Mouse (Mus musculus): Measurements from ENCODE around the gene Angpt4. TPM values are rescaled to one million over a fixed set of nuclear protein-coding genes. Genes with fewer than 3 reads are reported as not detected.

Gene Angpt4
- polyA plus RNA-seq, 1 experiment, result 0.57 TPM

- Histone ChIP-seq H3K27ac (ENCODE audit: insufficient read depth, low read length) (no peak overlapping the region), H3K4me1 (ENCODE audit: control insufficient read depth, insufficient read depth, insufficient read length) (peaks cover 3% of the 10 kb centered on the region; the same call in 1 of the 2 replicates), H3K36me3 (ENCODE audit: control insufficient read depth, insufficient read depth, low read length) (no peaks in the 10 kb centered on the region), H3K27me3 (ENCODE audit: control insufficient read depth, insufficient read depth, low read length) (no peaks in the 10 kb centered on the region), H3K4me3 (ENCODE audit: extremely low read depth, insufficient read depth, insufficient read length) (no peak overlapping the region)
- TF ChIP-seq POLR2A (IDR thresholded peaks at IDR 0.05; ENCODE audit: low read depth, low read length) (no peak), CTCF (IDR thresholded peaks at IDR 0.05; ENCODE audit: extremely low read depth, insufficient read depth, insufficient read length, insufficient replicate concordance) (peak; percentile 42; the same call in 1 of the 2 replicates)
- WGBS, result 78% methylated on average over 2 of the region's 2 CpGs
- DNase-seq (ENCODE audit: low read depth in 1 of 2, low spot score in 2 of 2), result no peak
These were observed 30.3 kb downstream of the Angpt4 start for GRCm38 (mm10) chr2:151941269-151941668.

- no peaks in the 10 kb centered on the region for H3K36me3 ChIP-seq (ENCODE audit: control insufficient read depth, insufficient read depth, low read length)
- no peaks in the 10 kb centered on the region for H3K27me3 ChIP-seq (ENCODE audit: control insufficient read depth, insufficient read depth, low read length)
- 12% methylated on average over 2 of the region's 2 CpGs for WGBS
- peaks cover 3% of the 10 kb centered on the region; the same call in 1 of the 2 replicates for H3K4me1 ChIP-seq (ENCODE audit: control insufficient read depth, insufficient read depth, insufficient read length)
- H3K27ac ChIP-seq (ENCODE audit: insufficient read depth, low read length), result no peak overlapping the region; the same call in 1 of the 2 replicates
- H3K4me3 ChIP-seq (ENCODE audit: extremely low read depth, insufficient read depth, insufficient read length), result no peak overlapping the region
- TF ChIP-seq CTCF (IDR thresholded peaks at IDR 0.05; ENCODE audit: extremely low read depth, insufficient read depth, insufficient read length, insufficient replicate concordance), result no peak
- TF ChIP-seq POLR2A (IDR thresholded peaks at IDR 0.05; ENCODE audit: low read depth, low read length), result no peak
- no peak for DNase-seq (ENCODE audit: low read depth in 1 of 2, low spot score in 2 of 2)
These were observed 33.1 kb downstream of the Angpt4 start for GRCm38 (mm10) chr2:151944106-151944505.

DNA sequence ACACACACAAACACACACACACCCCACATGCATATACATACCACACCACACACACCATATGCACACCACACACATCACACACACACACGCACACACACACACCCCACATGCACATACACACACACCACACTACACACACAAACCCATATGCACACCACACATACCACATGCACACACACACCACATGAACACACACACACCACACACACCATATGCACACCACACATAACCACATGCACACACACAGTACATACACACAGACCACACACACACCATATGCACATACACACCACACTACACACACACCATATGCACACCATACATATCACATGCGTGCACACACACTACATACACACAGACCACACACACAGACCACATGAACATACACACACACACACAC lies 36.6 kb downstream of the Angpt4 start:
- no peak for TF ChIP-seq CTCF (IDR thresholded peaks at IDR 0.05; ENCODE audit: extremely low read depth, insufficient read depth, insufficient read length, insufficient replicate concordance)
- TF ChIP-seq POLR2A (IDR thresholded peaks at IDR 0.05; ENCODE audit: low read depth, low read length), result no peak
- 89% methylated on average over 2 of the region's 2 CpGs for WGBS
- Histone ChIP-seq H3K27ac (ENCODE audit: insufficient read depth, low read length) (no peak overlapping the region), H3K27me3 (ENCODE audit: control insufficient read depth, insufficient read depth, low read length) (no peaks in the 10 kb centered on the region), H3K4me3 (ENCODE audit: extremely low read depth, insufficient read depth, insufficient read length) (no peak overlapping the region), H3K36me3 (ENCODE audit: control insufficient read depth, insufficient read depth, low read length) (no peaks in the 10 kb centered on the region), H3K4me1 (ENCODE audit: control insufficient read depth, insufficient read depth, insufficient read length) (peaks cover 3% of the 10 kb centered on the region; the same call in 1 of the 2 replicates)
- no peak for DNase-seq (ENCODE audit: low read depth in 1 of 2, low spot score in 2 of 2)

GRCm38 (mm10) chr2:151948311-151948710 lies 37.3 kb downstream of the Angpt4 start:
- TF ChIP-seq POLR2A (IDR thresholded peaks at IDR 0.05; ENCODE audit: low read depth, low read length), result no peak
- no peak for TF ChIP-seq CTCF (IDR thresholded peaks at IDR 0.05; ENCODE audit: extremely low read depth, insufficient read depth, insufficient read length, insufficient replicate concordance)
- peaks cover 3% of the 10 kb centered on the region; the same call in 1 of the 2 replicates for H3K4me1 ChIP-seq (ENCODE audit: control insufficient read depth, insufficient read depth, insufficient read length)
- H3K27me3 ChIP-seq (ENCODE audit: control insufficient read depth, insufficient read depth, low read length), result no peaks in the 10 kb centered on the region
- H3K36me3 ChIP-seq (ENCODE audit: control insufficient read depth, insufficient read depth, low read length), result no peaks in the 10 kb centered on the region
- H3K27ac ChIP-seq (ENCODE audit: insufficient read depth, low read length), result no peak overlapping the region
- H3K4me3 ChIP-seq (ENCODE audit: extremely low read depth, insufficient read depth, insufficient read length), result no peak overlapping the region
- WGBS, result 85% methylated on average over 7 of the region's 7 CpGs
- no peak for DNase-seq (ENCODE audit: low read depth in 1 of 2, low spot score in 2 of 2)

- Histone ChIP-seq H3K27ac (ENCODE audit: insufficient read depth, low read length) (no peak overlapping the region), H3K4me3 (ENCODE audit: extremely low read depth, insufficient read depth, insufficient read length) (no peak overlapping the region), H3K36me3 (ENCODE audit: control insufficient read depth, insufficient read depth, low read length) (no peaks in the 10 kb centered on the region), H3K27me3 (ENCODE audit: control insufficient read depth, insufficient read depth, low read length) (no peaks in the 10 kb centered on the region), H3K4me1 (ENCODE audit: control insufficient read depth, insufficient read depth, insufficient read length) (no peaks in the 10 kb centered on the region; the same call in 1 of the 2 replicates)
- TF ChIP-seq CTCF (IDR thresholded peaks at IDR 0.05; ENCODE audit: extremely low read depth, insufficient read depth, insufficient read length, insufficient replicate concordance), result no peak
- no peak for TF ChIP-seq POLR2A (IDR thresholded peaks at IDR 0.05; ENCODE audit: low read depth, low read length)
- WGBS, result 76% methylated on average over 2 of the region's 2 CpGs
- no peak for DNase-seq (ENCODE audit: low read depth in 1 of 2, low spot score in 2 of 2)
These were observed 38.2 kb downstream of the Angpt4 start for GRCm38 (mm10) chr2:151949082-151949774.

GRCm38 (mm10) chr2:151953665-151954064 lies 42.7 kb downstream of the Angpt4 start:
- H3K4me3 ChIP-seq (ENCODE audit: extremely low read depth, insufficient read depth, insufficient read length), result no peak overlapping the region
- no peaks in the 10 kb centered on the region for H3K27me3 ChIP-seq (ENCODE audit: control insufficient read depth, insufficient read depth, low read length)
- DNase-seq (ENCODE audit: low read depth in 1 of 2, low spot score in 2 of 2), result no peak
- WGBS, result 85% methylated on average over 8 of the region's 8 CpGs
- H3K27ac ChIP-seq (ENCODE audit: insufficient read depth, low read length), result no peak overlapping the region
- TF ChIP-seq POLR2A (IDR thresholded peaks at IDR 0.05; ENCODE audit: low read depth, low read length) (no peak), CTCF (IDR thresholded peaks at IDR 0.05; ENCODE audit: extremely low read depth, insufficient read depth, insufficient read length, insufficient replicate concordance) (no peak)
- H3K36me3 ChIP-seq (ENCODE audit: control insufficient read depth, insufficient read depth, low read length), result no peaks in the 10 kb centered on the region
- H3K4me1 ChIP-seq (ENCODE audit: control insufficient read depth, insufficient read depth, insufficient read length), result no peaks in the 10 kb centered on the region

DNA sequence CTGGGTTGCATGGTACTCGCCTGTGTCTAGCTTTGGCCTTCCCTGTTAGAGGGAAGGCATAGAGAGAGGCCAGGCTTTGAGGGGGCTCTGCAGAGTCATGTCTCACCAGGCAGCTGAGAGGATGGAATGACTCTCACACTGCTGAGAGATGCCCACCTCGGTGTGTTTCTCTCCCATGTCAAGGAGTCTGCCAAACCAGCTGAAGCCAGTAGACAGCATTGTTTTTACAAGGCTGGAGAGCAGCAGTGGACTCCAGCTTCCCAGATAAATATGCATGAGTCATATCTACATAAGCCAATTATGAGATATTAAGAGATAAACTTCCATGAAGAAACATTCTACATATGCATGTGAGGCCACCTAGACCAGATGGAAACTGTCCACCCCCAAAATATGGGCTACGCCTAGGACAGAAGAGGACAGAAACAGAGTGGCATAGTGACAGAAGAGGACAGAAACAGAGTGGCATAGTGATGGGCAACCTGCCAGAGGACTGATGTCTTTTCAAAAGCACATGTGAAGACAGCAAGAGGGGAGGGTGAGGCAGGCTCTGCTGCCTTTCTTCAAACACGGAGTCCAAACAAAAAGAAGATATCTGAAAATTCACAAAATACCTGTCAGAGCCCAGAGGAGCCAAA lies 45.6 kb downstream of the Angpt4 start:
- 90% methylated on average over 4 of the region's 4 CpGs for WGBS
- Histone ChIP-seq H3K27ac (ENCODE audit: insufficient read depth, low read length) (no peak overlapping the region), H3K4me1 (ENCODE audit: control insufficient read depth, insufficient read depth, insufficient read length) (no peaks in the 10 kb centered on the region), H3K27me3 (ENCODE audit: control insufficient read depth, insufficient read depth, low read length) (no peaks in the 10 kb centered on the region), H3K36me3 (ENCODE audit: control insufficient read depth, insufficient read depth, low read length) (no peaks in the 10 kb centered on the region), H3K4me3 (ENCODE audit: extremely low read depth, insufficient read depth, insufficient read length) (no peak overlapping the region)
- DNase-seq (ENCODE audit: low read depth in 1 of 2, low spot score in 2 of 2), result no peak
- no peak for TF ChIP-seq CTCF (IDR thresholded peaks at IDR 0.05; ENCODE audit: extremely low read depth, insufficient read depth, insufficient read length, insufficient replicate concordance)
- TF ChIP-seq POLR2A (IDR thresholded peaks at IDR 0.05; ENCODE audit: low read depth, low read length), result no peak

Data from spleen, adult 2 months (tissue).